Mouse (Mus musculus): Measurements from ENCODE around the gene Ttk. TPM values are rescaled to one million over a fixed set of nuclear protein-coding genes. Genes with fewer than 3 reads are reported as not detected.

Ttk gene
- 15.8 and 19.9 TPM in 2 replicates for polyA plus RNA-seq (2015; fragmentation: Nextera tagmentation; extraction: Ambion mirVana)

- no peaks in the 10 kb centered on the region for H3K27me3 ChIP-seq (ENCODE audit: control insufficient read depth, insufficient read depth, low read length)
- peak within 1 kb of the TSS; percentile 89 for H3K4me2 ChIP-seq (ENCODE audit: low read depth, low read length)
- no peaks in the 10 kb centered on the region for H3K9me3 ChIP-seq (replicated peaks; ENCODE audit: control insufficient read depth, low read length)
- under 1% methylated on average over 38 of the region's 38 CpGs for WGBS
- H3K27ac ChIP-seq (ENCODE audit: low read length), result peak within 1 kb of the TSS; percentile 72
- peak within 1 kb of the TSS; percentile 84 for H3K9ac ChIP-seq (ENCODE audit: low read length)
- H3K4me3 ChIP-seq (ENCODE audit: low read length), result peak within 1 kb of the TSS; percentile 93
- no peaks in the 10 kb centered on the region for H3K36me3 ChIP-seq (ENCODE audit: control insufficient read depth, insufficient read depth)
- peaks cover 12% of the 10 kb centered on the region for H3K4me1 ChIP-seq (ENCODE audit: control insufficient read depth, insufficient read depth, low read length)
- ATAC-seq (replicated peaks; ENCODE audit: extremely low read depth, insufficient read depth, low FRiP score), result peak; percentile 99
Observed at GRCm38 (mm10) chr9:83833811-83834747, at the start of gene Ttk. Ttk (plus strand) TSS chr9:83834689.

GRCm38 (mm10) chr9:83785501-83785900 is 49.0 kb upstream of the Ttk start:
- 73% methylated on average over 1 of the region's 1 CpGs for WGBS

GRCm38 (mm10) chr9:83789326-83789725 is 45.2 kb upstream of the Ttk start:
- 93% methylated on average over 6 of the region's 6 CpGs for WGBS
- H3K4me3 ChIP-seq (ENCODE audit: low read length), result no peak overlapping the region
- H3K4me2 ChIP-seq (ENCODE audit: low read depth, low read length), result no peak overlapping the region
- H3K27ac ChIP-seq (ENCODE audit: low read length), result no peak overlapping the region
- H3K4me1 ChIP-seq (ENCODE audit: control insufficient read depth, insufficient read depth, low read length), result no peaks in the 10 kb centered on the region
- no peak for ATAC-seq (replicated peaks; ENCODE audit: extremely low read depth, insufficient read depth, low FRiP score)
- no peaks in the 10 kb centered on the region; the same call in 1 of the 2 replicates for H3K27me3 ChIP-seq (ENCODE audit: control insufficient read depth, insufficient read depth, low read length)
- no peak overlapping the region for H3K9ac ChIP-seq (ENCODE audit: low read length)
- no peaks in the 10 kb centered on the region for H3K36me3 ChIP-seq (ENCODE audit: control insufficient read depth, insufficient read depth)
- H3K9me3 ChIP-seq (replicated peaks; ENCODE audit: control insufficient read depth, low read length), result no peaks in the 10 kb centered on the region

More at GRCm38 (mm10) chr9:83785501-83785900, 49.0 kb upstream of the Ttk start:
- Histone ChIP-seq H3K4me1 (ENCODE audit: control insufficient read depth, insufficient read depth, low read length) (no peaks in the 10 kb centered on the region), H3K27ac (ENCODE audit: low read length) (no peak overlapping the region), H3K4me2 (ENCODE audit: low read depth, low read length) (no peak overlapping the region), H3K36me3 (ENCODE audit: control insufficient read depth, insufficient read depth) (no peaks in the 10 kb centered on the region), H3K4me3 (ENCODE audit: low read length) (no peak overlapping the region), H3K27me3 (ENCODE audit: control insufficient read depth, insufficient read depth, low read length) (no peaks in the 10 kb centered on the region; the same call in 1 of the 2 replicates), H3K9me3 (replicated peaks; ENCODE audit: control insufficient read depth, low read length) (no peaks in the 10 kb centered on the region), H3K9ac (ENCODE audit: low read length) (no peak overlapping the region)
- ATAC-seq (replicated peaks; ENCODE audit: extremely low read depth, insufficient read depth, low FRiP score), result no peak

- Histone ChIP-seq H3K27me3 (ENCODE audit: control insufficient read depth, insufficient read depth, low read length) (no peaks in the 10 kb centered on the region), H3K4me1 (ENCODE audit: control insufficient read depth, insufficient read depth, low read length) (no peaks in the 10 kb centered on the region), H3K27ac (ENCODE audit: low read length) (no peak overlapping the region), H3K9ac (ENCODE audit: low read length) (no peak overlapping the region), H3K9me3 (replicated peaks; ENCODE audit: control insufficient read depth, low read length) (no peaks in the 10 kb centered on the region), H3K4me2 (ENCODE audit: low read depth, low read length) (no peak overlapping the region), H3K4me3 (ENCODE audit: low read length) (no peak overlapping the region), H3K36me3 (ENCODE audit: control insufficient read depth, insufficient read depth) (no peaks in the 10 kb centered on the region)
- 82% methylated on average over 7 of the region's 7 CpGs for WGBS
- ATAC-seq (replicated peaks; ENCODE audit: extremely low read depth, insufficient read depth, low FRiP score), result no peak
Observed at GRCm38 (mm10) chr9:83796875-83797274, 37.6 kb upstream of the Ttk start.

GRCm38 (mm10) chr9:83797898-83798297 is 36.6 kb upstream of the Ttk start:
- Histone ChIP-seq H3K27ac (ENCODE audit: low read length) (no peak overlapping the region), H3K9me3 (replicated peaks; ENCODE audit: control insufficient read depth, low read length) (no peaks in the 10 kb centered on the region), H3K36me3 (ENCODE audit: control insufficient read depth, insufficient read depth) (no peaks in the 10 kb centered on the region), H3K27me3 (ENCODE audit: control insufficient read depth, insufficient read depth, low read length) (0 out of 2 replicates have a peak, but pooled peaks cover 5% of the 10 kb centered on the region), H3K4me1 (ENCODE audit: control insufficient read depth, insufficient read depth, low read length) (no peaks in the 10 kb centered on the region), H3K9ac (ENCODE audit: low read length) (no peak overlapping the region), H3K4me2 (ENCODE audit: low read depth, low read length) (no peak overlapping the region), H3K4me3 (ENCODE audit: low read length) (no peak overlapping the region)
- WGBS, result 69% methylated on average over 8 of the region's 8 CpGs
- ATAC-seq (replicated peaks; ENCODE audit: extremely low read depth, insufficient read depth, low FRiP score), result no peak

GRCm38 (mm10) chr9:83804341-83804740 is 30.1 kb upstream of the Ttk start:
- Histone ChIP-seq H3K27me3 (ENCODE audit: control insufficient read depth, insufficient read depth, low read length) (peaks cover 34% of the 10 kb centered on the region), H3K27ac (ENCODE audit: low read length) (no peak overlapping the region), H3K9ac (ENCODE audit: low read length) (no peak overlapping the region), H3K4me1 (ENCODE audit: control insufficient read depth, insufficient read depth, low read length) (peaks cover 8% of the 10 kb centered on the region), H3K4me2 (ENCODE audit: low read depth, low read length) (no peak overlapping the region), H3K36me3 (ENCODE audit: control insufficient read depth, insufficient read depth) (no peaks in the 10 kb centered on the region), H3K4me3 (ENCODE audit: low read length) (no peak overlapping the region), H3K9me3 (replicated peaks; ENCODE audit: control insufficient read depth, low read length) (no peaks in the 10 kb centered on the region)
- 55% methylated on average over 13 of the region's 13 CpGs for WGBS
- ATAC-seq (replicated peaks; ENCODE audit: extremely low read depth, insufficient read depth, low FRiP score), result no peak

- Histone ChIP-seq H3K27ac (ENCODE audit: low read length) (no peak overlapping the region), H3K4me1 (ENCODE audit: control insufficient read depth, insufficient read depth, low read length) (peaks cover 8% of the 10 kb centered on the region), H3K36me3 (ENCODE audit: control insufficient read depth, insufficient read depth) (no peaks in the 10 kb centered on the region), H3K4me2 (ENCODE audit: low read depth, low read length) (peak overlapping the region; percentile 90), H3K27me3 (ENCODE audit: control insufficient read depth, insufficient read depth, low read length) (peaks cover 34% of the 10 kb centered on the region), H3K9ac (ENCODE audit: low read length) (peak overlapping the region; percentile 55), H3K4me3 (ENCODE audit: low read length) (peak overlapping the region; percentile 65), H3K9me3 (replicated peaks; ENCODE audit: control insufficient read depth, low read length) (no peaks in the 10 kb centered on the region)
- no peak for ATAC-seq (replicated peaks; ENCODE audit: extremely low read depth, insufficient read depth, low FRiP score)
- under 1% methylated on average over 37 of the region's 37 CpGs for WGBS
Observed at GRCm38 (mm10) chr9:83805164-83805976, 29.1 kb upstream of the Ttk start.

GRCm38 (mm10) chr9:83805977-83806815 is 28.3 kb upstream of the Ttk start, which contains the start of gene Elovl4:
Elovl4 (minus strand) TSS chr9:83806277.
- peaks cover 34% of the 10 kb centered on the region for H3K27me3 ChIP-seq (ENCODE audit: control insufficient read depth, insufficient read depth, low read length)
- 1% methylated on average over 64 of the region's 71 CpGs for WGBS
- H3K4me3 ChIP-seq (ENCODE audit: low read length), result peak within 1 kb of the TSS; percentile 65
- no peak within 1 kb of the TSS for H3K27ac ChIP-seq (ENCODE audit: low read length)
- peak; percentile 81 for ATAC-seq (replicated peaks; ENCODE audit: extremely low read depth, insufficient read depth, low FRiP score)
- no peaks in the 10 kb centered on the region for H3K36me3 ChIP-seq (ENCODE audit: control insufficient read depth, insufficient read depth)
- H3K4me1 ChIP-seq (ENCODE audit: control insufficient read depth, insufficient read depth, low read length), result peaks cover 8% of the 10 kb centered on the region
- peak within 1 kb of the TSS; percentile 90 for H3K4me2 ChIP-seq (ENCODE audit: low read depth, low read length)
- peak within 1 kb of the TSS; percentile 55 for H3K9ac ChIP-seq (ENCODE audit: low read length)
- H3K9me3 ChIP-seq (replicated peaks; ENCODE audit: control insufficient read depth, low read length), result no peaks in the 10 kb centered on the region

All from heart, embryonic 16.5 days (tissue).